In genomic region chr5:113874063-113875024, GRCm38 (mm10) we compare ENCODE assay signal across 9 mouse cellular contexts. TPM values are rescaled to one million over a fixed set of nuclear protein-coding genes. Genes with fewer than 3 reads are reported as not detected.
DNase-seq lines count a peak whose midpoint lies in the region; ATAC-seq and TF ChIP-seq lines count a peak whose summit lies in the region.
"Had no signal": no experiment of that assay in that cellular context is flagged by ENCODE, and none has a peak within 500 bp of the region (broad histone marks: within the 10 kb centered on the region; RNA-seq: fewer than 3 reads in every experiment).

No protein-coding gene starts in this region.

- intact Hi-C loops in left cerebral cortex, adult 2 months (cut with DNase I), result no loop called here
- intact Hi-C loops in left cerebral cortex, postnatal 14 days (cut with DNase I), result loop anchor here (5.0 kb wide), 1 partner anchor 33 kb away; the partner anchor contains the start of gene Coro1c

- peak overlapping the region; percentile 53 for H3K9ac ChIP-seq in embryonic facial prominence, embryonic 11.5 days (replicated peaks; ENCODE audit: low read length)
- peak overlapping the region; percentile 44; the same call in 1 of the 2 replicates for H3K9ac ChIP-seq in hindbrain, embryonic 16.5 days (ENCODE audit: low read depth, low read length)
- H3K9ac ChIP-seq in neural tube, embryonic 13.5 days, result peak overlapping the region; percentile 71
- H3K9ac ChIP-seq: liver, embryonic 15.5 days had no signal

- no peak for TF ChIP-seq CTCF in left cerebral cortex, adult 2 months (IDR thresholded peaks at IDR 0.05)

- peaks cover 3% of the 10 kb centered on the region; the same call in 1 of the 2 replicates for H3K36me3 ChIP-seq in embryonic facial prominence, embryonic 11.5 days (replicated peaks; ENCODE audit: control insufficient read depth, insufficient read depth, low read depth, low read length)
- no peaks in the 10 kb centered on the region for H3K36me3 ChIP-seq in hindbrain, embryonic 16.5 days (ENCODE audit: control insufficient read depth, insufficient read depth, low read length)
- H3K36me3 ChIP-seq in neural tube, embryonic 13.5 days, result peaks cover 22% of the 10 kb centered on the region

- H3K4me1 ChIP-seq in embryonic facial prominence, embryonic 11.5 days (ENCODE audit: control insufficient read depth, insufficient read depth, low read length), result peaks cover 23% of the 10 kb centered on the region
- H3K4me1 ChIP-seq in hindbrain, embryonic 16.5 days (ENCODE audit: control insufficient read depth, insufficient read depth, low read depth, low read length), result peaks cover 53% of the 10 kb centered on the region
- H3K4me1 ChIP-seq in neural tube, embryonic 13.5 days (replicated peaks), result peaks cover 98% of the 10 kb centered on the region

- no peak overlapping the region for H3K4me3 ChIP-seq in left cerebral cortex, adult 2 months
- no peak overlapping the region; the same call in 1 of the 2 replicates for H3K4me3 ChIP-seq in embryonic facial prominence, embryonic 11.5 days (ENCODE audit: low read depth, low read length)
- H3K4me3 ChIP-seq in hindbrain, embryonic 16.5 days (ENCODE audit: low read length), result no peak overlapping the region
- peak overlapping the region; percentile 20 for H3K4me3 ChIP-seq in neural tube, embryonic 13.5 days
- H3K4me3 ChIP-seq: liver, embryonic 15.5 days had no signal

- H3K9me3 ChIP-seq in embryonic facial prominence, embryonic 11.5 days (replicated peaks; ENCODE audit: control insufficient read depth, low read length), result no peaks in the 10 kb centered on the region
- H3K9me3 ChIP-seq in hindbrain, embryonic 16.5 days (ENCODE audit: control insufficient read depth, low read length), result no peaks in the 10 kb centered on the region
- no peaks in the 10 kb centered on the region for H3K9me3 ChIP-seq in neural tube, embryonic 13.5 days
- H3K9me3 ChIP-seq: liver, embryonic 15.5 days had no signal

- peak overlapping the region; percentile 80 for H3K27ac ChIP-seq in left cerebral cortex, adult 2 months
- H3K27ac ChIP-seq in embryonic facial prominence, embryonic 11.5 days (replicated peaks; ENCODE audit: low read depth, low read length), result peak overlapping the region; percentile 92
- peak overlapping the region; percentile 79 for H3K27ac ChIP-seq in hindbrain, embryonic 16.5 days (ENCODE audit: low read depth, low read length)
- H3K27ac ChIP-seq in neural tube, embryonic 13.5 days (replicated peaks), result peak overlapping the region; percentile 99
- H3K27ac ChIP-seq: liver, embryonic 15.5 days had no signal

- 60% methylated on average over 19 of the region's 19 CpGs for WGBS in embryonic facial prominence, embryonic 11.5 days
- whole genome bisulfite sequencing in hindbrain, embryonic 16.5 days, result 43% methylated on average over 19 of the region's 19 CpGs
- 29% methylated on average over 19 of the region's 19 CpGs for WGBS in neural tube, embryonic 13.5 days

- H3K27me3 ChIP-seq in embryonic facial prominence, embryonic 11.5 days (ENCODE audit: control insufficient read depth, insufficient read depth, low read length), result no peaks in the 10 kb centered on the region
- no peaks in the 10 kb centered on the region for H3K27me3 ChIP-seq in hindbrain, embryonic 16.5 days (replicated peaks; ENCODE audit: control insufficient read depth, insufficient read depth, low read length)
- no peaks in the 10 kb centered on the region for H3K27me3 ChIP-seq in neural tube, embryonic 13.5 days
- H3K27me3 ChIP-seq: liver, embryonic 15.5 days had no signal

- ATAC-seq in embryonic facial prominence, embryonic 11.5 days (replicated peaks; ENCODE audit: insufficient number of reproducible peaks, low FRiP score, low TSS enrichment, low read depth), result no peak
- ATAC-seq in hindbrain, embryonic 16.5 days, result no peak
- ATAC-seq in neural tube, embryonic 13.5 days (ENCODE audit: low read depth), result no peak

- peak overlapping the region; percentile 30; the same call in 1 of the 2 replicates for H3K4me2 ChIP-seq in embryonic facial prominence, embryonic 11.5 days (ENCODE audit: low read depth, low read length)
- peak overlapping the region; percentile 10 for H3K4me2 ChIP-seq in hindbrain, embryonic 16.5 days (ENCODE audit: low read length)
- H3K4me2 ChIP-seq in neural tube, embryonic 13.5 days, result peak overlapping the region; percentile 47
- H3K4me2 ChIP-seq: liver, embryonic 15.5 days had no signal

- no peak for DNase-seq in left cerebral cortex, adult 2 months (ENCODE audit: extremely low spot score in 1 of 2, low spot score in 2 of 2)
- DNase-seq in left cerebral cortex, postnatal 14 days (ENCODE audit: low spot score in 2 of 2), result no peak
- DNase-seq in embryonic facial prominence, embryonic 11.5 days (ENCODE audit: low spot score), result no peak
- DNase-seq in c-Kit-positive CD71-positive TER-119-positive erythroid progenitor cells, embryonic 14.5 days (ENCODE audit: low spot score), result no peak
- DNase-seq in right cerebral cortex, postnatal 14 days, result no peak
- no peak for DNase-seq in thymus, adult 18-20 months

RNA-seq across cellular contexts. Expression of gene Coro1c, which starts 34.2 kb away (rescaled TPM):
- total RNA-seq in left cerebral cortex, adult 2 months (2021), result 10 to 100 TPM; 77.9 to 84.3 TPM
- 100 to 1,000 TPM in 1 of 2 experiments, 10 to 100 TPM in 1; 97.7 to 102 TPM for total RNA-seq in left cerebral cortex, postnatal 14 days (2021)
- polyA plus RNA-seq in embryonic facial prominence, embryonic 11.5 days (2014; fragmentation: Nextera tagmentation; extraction: Ambion mirVana), result 130 and 135 TPM in 2 replicates
- 176 and 191 TPM in 2 replicates for polyA plus RNA-seq in hindbrain, embryonic 16.5 days (2015; fragmentation: Nextera tagmentation; extraction: Ambion mirVana)
- polyA plus RNA-seq in neural tube, embryonic 13.5 days (2015; fragmentation: Nextera tagmentation; extraction: Ambion mirVana), result 183 and 200 TPM in 2 replicates

RNA-seq across cellular contexts. Expression of gene Selplg, which starts 41.9 kb away (rescaled TPM):
- 10 to 100 TPM; 25.7 to 28.3 TPM for total RNA-seq in left cerebral cortex, adult 2 months (2021)
- 10 to 100 TPM; 25.9 to 27.2 TPM for total RNA-seq in left cerebral cortex, postnatal 14 days (2021)
- 1.2 and 2.0 TPM in 2 replicates for polyA plus RNA-seq in embryonic facial prominence, embryonic 11.5 days (2014; fragmentation: Nextera tagmentation; extraction: Ambion mirVana)
- 1.9 and 2.5 TPM in 2 replicates for polyA plus RNA-seq in hindbrain, embryonic 16.5 days (2015; fragmentation: Nextera tagmentation; extraction: Ambion mirVana)
- polyA plus RNA-seq in neural tube, embryonic 13.5 days (2015; fragmentation: Nextera tagmentation; extraction: Ambion mirVana), result 1.9 and 2.5 TPM in 2 replicates
